Mouse (Mus musculus) lung, postnatal 4 days (tissue): ENCODE measurements around the gene Ttyh3.

Source experiments
- DNase-seq, 2 experiments: peaks; one replicate each; pipeline ENCODE4 v3.0.0; 2021

The Ttyh3 gene

DNA sequence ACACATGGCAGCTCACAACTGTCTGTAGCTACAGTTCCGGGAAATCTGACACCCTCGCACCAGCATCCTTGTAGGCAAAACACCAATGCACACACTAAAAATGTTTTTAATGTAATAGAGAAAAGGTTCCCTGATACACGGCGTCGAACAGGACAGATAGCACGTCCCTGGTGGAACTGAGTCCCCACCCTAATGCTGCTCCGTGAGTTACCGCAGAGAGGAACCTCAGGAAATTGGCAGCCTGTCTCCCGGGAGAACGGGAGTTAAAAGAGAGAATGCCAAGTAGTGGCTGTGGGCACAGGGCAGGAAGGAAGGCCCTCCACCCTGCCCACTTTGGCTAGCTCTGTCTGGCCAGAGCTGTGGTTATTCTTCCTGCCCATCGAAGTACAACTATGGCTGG lies 2.4 kb upstream of the Ttyh3 start:
- peak in 1 of 2 experiments; percentile 59 for DNase-seq

DNA sequence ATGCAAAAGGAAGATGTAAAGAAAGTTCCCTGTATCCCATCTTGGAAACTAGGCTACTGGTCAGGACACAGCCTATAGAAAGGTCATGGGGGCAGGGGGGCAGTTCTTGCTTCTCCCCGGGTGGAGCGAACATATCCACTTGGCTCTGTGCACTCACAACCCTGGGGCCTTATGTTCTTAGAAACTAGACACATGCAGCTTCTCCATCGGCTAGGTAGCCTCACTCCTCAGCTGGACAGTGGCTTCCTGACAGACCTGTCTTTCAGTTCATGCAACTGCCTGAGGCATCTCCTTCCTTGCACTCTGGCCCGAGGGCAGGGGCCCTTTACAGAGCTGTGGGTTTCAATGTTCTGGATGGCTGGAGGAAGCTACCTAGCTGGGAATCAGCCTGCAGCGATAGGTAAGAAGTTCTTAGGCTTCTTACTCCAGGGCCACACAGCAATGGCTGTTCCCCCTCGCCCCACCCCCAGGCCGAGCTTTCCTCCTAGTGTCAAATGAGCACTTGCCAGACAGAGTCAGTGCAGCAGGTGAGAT lies 1.1 kb upstream of the Ttyh3 start:
- no peak for DNase-seq

DNA sequence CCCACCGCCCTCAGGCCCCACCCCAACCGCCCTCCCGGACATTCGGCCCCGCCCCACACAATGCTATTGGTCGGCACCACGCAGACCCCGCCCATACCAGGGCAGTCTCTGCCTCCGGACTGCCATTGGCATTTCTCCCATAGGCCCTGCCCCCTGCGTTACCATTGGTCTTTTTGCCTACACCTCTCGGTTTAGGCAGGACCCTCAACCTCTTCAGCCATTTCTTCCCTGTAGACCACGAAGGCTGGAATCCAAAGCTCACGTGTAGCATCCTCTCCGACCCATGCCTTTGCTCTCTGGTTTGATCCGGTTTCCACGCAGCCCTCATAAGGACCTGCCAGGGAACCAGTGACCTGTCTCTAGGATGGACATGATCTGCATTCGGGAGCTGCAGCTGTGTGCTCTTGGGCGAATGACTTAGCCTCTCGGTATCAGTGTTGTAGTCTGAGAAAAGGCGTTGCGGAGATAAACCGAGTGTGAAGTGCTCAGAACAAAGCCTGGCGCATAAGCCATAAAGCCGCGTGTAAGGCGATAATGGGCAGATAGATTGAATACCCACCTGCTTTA lies 353 bp upstream of the Ttyh3 start:
- DNase-seq = peak; percentile 98 to 99

DNA sequence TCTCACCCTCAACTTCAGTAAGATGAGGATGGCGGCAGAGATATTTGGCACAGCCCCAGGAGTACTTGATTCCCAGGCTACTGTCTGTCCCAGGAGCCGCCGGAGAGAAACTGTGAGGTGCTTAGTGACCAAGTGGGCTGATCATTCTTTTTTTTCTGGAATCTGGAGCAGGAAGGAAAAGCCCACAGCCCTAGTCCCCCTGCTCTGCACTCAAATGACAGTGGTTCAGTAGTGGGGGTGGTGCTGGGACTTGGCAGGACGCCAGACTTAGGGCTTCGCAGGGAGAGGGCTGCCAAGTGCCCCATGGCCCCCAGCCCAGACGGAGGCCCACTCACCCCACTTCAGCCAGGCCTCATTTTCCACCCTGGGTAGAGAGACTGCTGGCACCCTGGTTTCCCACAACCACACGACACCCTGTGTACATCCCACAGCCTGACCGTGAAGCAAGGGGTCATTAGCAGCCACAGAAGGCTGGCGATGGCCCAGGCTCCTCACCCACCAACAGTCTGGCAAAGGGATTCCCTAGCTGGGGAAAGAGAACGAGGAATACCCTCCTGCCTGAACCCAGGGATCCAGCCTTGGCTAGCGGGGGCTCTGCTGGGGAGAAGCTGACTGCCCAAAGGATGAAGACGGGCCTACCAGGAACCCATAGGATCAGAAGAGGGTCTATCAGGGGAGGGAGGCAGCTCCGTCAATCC lies 861 bp downstream of the Ttyh3 start:
- peak; percentile 76 to 83 for DNase-seq

DNA sequence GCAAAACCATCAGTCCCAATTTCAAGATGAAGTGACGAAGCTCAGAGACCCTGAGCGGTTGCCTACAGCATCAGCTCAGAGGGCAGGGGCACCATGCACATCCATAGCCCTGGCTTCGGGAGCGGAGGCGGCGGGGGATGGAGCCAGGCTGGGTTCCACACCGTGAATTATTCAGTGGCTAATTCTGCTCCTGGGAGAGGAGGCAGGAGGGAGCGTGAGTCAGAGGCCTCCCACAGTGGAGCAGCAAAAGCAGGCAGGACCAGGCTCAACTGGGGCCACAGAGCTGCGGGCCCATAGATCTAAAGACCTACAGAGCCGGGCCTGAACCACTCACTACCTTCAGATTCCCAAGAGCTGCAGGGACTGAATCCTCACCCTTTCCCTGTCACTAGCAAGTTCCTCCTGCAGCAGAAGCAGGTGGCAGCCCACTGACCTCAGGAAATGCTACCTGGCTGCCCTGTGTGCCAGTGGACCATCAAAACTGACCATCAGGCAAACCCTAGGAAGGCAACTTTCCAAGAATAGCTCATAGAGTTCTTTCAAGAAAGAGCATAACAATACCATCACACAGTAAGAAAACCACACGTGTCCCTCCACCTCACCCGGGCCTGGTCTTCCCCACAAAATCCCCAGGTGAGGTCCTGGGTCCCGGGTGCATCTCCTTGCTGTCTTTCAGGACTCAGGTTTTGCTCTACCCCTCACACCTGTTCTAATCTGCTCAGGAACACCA lies 1.6 kb downstream of the Ttyh3 start:
- DNase-seq = no peak

DNA sequence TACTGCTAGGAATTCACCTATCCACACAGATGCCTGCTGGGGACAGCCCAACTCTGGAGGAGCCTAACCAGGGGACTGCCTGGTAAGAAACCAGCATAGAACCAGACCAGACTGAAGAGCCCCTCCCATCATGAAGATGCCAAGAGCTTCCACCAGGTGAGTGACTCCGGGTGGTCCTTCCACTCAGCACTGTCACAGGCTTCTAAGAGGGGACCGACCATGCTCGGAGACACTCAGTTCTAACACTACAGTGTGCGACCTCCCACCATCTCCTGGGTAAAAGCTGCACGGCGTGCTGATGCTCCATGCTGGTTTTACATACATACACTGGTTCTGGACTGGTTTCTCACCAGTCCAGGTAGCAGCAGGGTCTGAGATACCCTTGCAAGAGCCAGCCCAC lies 2.7 kb downstream of the Ttyh3 start:
- no peak for DNase-seq

DNA sequence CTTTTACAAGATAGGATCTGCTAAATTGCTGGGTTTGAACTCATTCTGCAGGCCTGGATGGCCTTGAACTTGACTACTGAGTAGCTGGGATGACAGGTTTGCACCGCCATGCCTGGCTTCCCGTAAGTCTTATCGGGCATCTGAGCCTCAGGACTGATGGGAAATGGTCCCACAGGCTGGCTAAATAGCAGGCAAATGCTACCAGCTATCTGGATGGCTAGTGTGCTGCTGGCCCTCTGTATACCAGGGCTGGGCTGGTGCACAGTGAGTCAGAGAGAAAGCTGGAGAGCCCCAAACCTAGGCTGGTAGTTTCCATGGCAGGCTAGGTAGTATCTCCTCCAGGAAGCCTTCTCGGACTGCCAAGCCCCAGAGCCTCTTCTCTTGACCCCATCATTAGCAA lies 3.4 kb downstream of the Ttyh3 start:
- DNase-seq = no peak

DNA sequence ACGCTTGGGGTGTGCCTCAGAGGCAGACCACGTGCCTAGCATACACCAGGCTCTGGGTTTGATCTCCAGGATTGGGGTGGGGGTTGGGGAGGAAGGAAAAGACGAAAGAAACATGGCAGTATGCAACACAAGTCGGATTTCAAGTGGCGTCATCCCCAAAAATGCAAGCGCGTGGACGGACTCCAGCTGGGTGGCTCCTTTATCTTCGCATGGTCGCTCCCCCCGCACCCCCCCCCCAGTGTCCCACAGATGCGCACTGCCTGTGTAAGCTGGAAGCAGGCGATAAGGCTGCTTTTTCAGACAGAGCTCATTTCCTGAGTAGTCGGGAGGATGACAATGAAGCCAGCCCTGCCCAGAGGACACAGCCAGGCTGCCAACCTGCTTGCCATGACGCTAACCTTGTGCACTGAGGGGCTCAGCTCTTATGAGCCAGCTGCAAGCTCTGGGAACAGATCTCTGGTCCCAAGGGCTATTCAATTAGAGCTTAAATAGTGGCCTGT lies 4.1 kb downstream of the Ttyh3 start:
- DNase-seq = peak; percentile 76 to 85

DNA sequence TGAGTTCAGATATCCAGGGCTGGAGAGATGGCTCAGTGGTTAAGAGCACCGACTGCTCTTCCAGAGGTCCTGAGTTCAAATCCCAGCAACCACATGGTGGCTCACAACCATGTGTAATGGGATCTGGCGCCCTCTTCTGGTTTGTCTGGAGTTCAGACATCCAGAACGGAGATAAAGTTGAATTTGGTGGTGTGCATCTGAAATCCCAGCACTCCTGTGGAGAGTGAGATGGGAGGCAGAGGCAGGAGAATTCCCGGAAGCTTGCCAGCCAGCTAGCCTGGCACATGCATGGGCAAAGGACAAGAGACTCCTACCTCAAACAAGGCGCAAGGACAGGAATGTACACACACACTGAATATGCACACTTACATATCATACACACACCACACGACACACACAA lies 4.6 kb downstream of the Ttyh3 start:
- no peak for DNase-seq

DNA sequence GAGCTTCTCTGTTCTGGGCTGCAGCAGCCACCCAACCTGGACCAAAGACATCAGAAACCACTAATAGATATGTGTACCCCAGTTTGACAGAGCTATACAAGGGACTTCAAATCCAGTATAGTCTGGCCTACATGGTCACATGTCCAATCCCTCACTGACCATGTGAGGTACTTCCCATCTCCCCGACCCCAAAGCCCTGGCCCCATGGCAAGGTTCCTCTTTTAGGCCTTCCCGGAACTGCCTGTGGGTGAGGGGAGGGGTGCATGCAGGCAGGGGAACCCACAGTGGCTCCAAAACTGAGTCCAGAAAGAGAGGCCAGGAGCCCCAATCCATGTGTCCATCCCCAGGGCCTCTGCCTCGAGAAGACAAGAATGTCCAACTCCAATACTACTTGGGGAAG lies 6.8 kb downstream of the Ttyh3 start:
- peak; percentile 73 to 74 for DNase-seq

DNA sequence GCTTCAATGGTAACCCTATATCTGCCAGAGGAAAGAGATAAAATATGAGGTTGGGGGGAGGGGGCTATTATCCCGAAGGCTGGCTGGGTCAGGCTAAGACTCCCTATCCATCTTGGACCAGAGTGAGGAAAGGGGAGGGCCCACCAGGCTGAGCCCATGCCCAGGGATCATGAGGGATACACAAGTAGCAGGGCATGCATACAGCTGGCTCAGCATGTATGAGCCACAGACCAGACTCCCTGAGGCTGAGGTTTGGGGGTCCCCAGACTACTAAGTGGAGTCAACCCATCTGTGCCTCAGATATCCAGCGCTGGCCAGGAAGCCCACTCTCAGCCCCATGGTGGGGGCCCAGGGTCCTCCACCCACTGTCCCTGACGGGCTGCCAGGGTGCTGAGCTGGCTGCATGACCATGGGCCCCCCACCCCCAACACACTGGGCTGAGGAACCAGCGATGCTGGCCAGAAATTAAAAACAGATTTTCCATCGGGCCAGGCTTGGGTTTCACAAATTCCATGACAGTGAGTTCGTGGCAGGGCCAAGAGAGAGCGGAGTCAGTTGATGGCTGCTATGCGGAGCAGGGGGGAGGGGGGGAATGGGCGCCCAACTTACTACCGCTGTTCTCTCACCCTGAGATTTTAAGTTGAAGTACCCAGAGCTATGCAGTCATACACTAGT lies 7.4 kb downstream of the Ttyh3 start:
- peak; percentile 50 to 74 for DNase-seq

DNA sequence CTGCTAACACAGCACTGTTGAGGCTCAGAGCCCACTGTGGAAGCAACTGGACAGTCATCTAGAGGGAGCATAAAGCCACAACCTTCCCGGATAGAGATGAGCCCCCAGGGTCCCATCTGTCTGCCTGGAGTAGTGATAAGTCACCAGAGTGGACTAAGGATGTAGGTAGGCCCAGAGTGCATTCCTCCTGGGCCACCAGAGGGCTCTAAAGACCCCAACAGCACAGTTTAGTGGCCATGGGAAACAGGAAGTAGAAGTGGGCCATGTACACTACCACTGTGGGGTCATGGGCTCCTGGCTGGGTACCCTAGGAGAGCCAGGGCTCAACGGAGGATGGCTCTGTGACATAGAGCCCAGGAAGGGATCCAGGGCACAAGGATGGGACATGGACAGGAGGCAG lies 8.0 kb downstream of the Ttyh3 start:
- DNase-seq = no peak

DNA sequence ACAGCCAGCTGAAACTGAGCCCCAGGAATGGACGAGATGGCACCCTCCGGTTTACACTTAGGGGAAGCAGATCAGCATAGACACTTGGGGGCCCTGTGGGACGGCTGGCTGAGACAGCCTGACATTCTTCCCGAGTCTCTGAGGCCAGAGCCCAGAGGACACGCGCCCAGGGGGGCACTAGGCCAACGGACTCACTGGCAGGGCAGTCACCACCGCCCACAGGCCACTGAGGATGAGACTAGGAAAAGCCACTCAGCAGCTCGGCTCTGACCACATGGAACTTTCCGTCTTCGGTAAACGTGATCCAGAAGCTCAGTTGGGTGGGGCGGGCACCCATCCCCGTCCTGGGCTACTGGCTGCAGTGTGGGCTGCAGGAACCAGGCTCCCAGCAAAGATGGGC lies 9.0 kb downstream of the Ttyh3 start:
- no peak for DNase-seq

DNA sequence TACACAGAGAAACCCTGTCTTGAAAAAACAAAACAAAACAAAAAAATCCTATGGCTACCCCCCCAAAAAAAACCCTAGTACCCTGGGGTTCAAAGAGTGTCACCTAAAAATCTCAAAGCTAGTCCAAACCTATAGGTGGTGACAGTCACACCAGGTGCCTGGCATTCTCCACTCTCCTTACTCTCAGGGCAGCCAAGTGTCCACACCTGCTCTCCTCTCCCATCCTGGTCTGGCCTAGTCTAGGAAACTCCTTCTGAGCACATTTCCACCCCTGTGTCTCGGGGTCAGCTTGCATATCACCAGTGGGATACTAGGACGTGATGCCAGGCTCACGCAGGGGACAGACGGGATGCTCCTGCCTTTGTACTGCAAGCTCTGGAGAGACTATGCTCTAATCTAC lies 9.5 kb downstream of the Ttyh3 start:
- DNase-seq = no peak

DNA sequence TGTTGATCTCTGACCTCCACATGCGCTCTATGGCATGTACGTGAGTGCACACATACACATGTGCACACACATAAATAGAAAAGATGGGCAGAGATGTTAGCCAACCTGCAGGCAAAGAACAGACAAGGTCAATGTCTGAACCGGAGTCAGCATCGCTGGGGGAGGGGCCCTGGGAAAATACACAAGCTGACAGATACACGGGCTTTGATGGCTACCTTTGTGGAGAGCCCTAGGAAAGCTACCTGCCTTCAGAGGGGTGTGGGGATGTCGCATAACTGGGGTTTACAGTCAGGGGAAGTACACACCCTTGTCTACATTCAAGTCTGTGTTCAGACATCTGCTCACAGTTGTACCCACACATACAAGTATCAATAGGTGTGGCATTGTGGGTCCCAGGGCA lies 10.3 kb downstream of the Ttyh3 start:
- DNase-seq = no peak

DNA sequence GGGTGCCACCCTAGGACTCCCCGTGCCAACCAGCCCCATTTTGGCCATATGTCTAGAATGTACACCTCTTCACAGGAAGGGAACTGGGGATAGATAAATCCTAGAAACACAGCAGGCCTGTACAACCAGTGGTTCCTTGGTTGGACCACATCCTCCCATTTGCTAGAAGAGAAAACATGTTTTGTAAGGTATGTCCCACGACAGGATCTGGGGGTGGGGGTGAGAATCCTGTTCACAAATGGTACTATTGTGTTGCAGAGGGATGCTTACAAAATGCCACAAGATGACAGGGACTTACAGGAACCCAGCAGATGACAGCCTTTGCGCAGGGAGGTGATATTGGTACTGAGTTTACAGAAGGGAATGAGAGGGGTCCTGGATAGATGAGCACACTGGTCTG lies 10.8 kb downstream of the Ttyh3 start:
- no peak for DNase-seq

DNA sequence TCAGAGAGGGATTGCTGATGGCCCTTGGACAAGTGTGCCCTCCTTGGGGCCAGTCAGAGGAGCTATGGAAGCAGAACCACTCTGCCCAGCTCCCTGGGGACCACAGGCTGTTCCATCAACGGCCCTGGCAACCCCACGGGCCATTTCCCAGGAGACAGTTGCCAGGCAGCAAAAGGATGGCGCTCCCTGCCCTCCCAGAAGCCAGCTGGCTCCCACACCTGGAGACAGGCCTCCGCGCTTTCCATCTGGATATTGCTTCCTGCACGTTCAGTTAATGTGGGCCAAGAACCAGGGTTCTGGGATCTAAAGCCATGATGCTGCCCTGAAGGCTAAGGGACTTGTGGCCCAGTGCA lies 11.8 kb downstream of the Ttyh3 start:
- no peak for DNase-seq

DNA sequence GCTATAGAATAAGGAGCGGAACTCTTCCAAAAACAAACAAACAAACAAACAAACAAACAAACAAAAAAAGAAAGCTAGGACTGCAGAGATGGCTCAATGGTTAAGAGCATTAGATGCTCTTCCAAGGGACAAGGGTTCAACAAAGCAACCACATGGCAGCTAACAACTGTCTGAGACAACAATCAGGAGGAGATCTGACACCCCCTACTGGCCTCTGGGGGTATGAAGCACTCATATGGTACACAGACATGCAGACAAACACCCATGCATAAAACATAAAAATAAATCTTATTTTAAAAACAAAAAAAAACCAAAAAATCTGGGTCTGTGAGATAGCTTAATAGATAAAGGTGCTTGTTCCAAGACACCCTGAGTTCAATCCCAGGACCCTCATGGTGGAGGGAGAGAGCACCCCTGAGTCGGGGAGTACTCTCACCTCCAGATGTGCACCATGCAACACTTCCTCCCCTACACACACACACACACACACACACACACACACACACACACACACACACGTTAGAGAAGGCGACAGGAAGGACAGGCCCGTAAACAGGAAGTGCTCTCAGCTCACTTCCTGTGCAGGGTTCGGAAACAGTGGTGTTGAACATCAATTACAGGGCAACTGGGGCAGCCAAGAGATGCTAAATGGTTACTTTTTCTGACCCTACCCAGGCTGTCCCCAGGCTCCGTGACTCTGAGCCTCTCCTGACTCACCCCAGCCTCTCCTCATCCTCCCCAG lies 12.3 kb downstream of the Ttyh3 start:
- DNase-seq = peak; percentile 51 to 66

DNA sequence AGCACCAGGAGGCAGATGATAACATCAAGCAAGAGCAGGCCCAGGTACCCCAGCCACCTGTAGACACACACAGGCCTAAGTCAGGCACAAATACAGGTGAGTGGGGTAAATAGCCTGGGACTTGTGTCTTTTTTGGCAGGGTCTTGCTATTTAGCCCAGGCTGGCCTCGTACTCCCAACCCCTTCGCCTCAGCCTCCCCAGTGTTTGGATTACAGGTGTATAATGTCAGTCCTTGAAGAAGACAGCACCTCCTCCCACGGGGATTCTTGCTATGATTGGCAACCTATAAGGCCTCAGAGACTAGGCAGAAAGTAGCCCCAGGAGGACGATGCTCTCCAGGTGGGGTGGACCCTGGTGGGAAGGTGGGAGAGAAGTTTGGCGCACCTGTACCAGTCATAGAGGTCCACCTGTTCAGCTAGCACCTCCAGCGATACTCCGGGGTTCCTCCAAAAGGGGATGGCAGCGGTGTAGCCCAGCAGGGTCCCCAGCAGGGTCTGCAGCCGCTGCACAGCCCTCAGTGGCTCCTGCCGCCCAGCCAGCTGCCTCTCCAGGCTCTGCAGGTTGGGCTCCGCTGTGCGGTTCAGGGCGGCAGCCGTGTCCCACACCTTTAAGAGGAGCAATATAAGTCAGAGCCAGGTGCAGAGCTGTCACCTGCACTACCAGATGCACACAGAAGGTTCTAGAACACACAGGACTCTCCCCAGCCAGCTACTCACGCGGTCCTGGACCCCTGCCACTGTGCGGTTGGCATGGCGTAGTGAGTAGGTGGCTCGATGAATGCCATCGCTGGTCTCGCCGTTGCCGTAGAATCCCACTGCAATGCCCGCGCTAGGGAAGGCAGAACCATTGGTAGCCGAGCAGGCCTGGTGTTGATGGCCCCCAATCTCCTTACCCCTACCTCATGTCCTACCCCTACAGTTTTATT lies 13.8 kb downstream of the Ttyh3 start:
- DNase-seq = no peak

DNA sequence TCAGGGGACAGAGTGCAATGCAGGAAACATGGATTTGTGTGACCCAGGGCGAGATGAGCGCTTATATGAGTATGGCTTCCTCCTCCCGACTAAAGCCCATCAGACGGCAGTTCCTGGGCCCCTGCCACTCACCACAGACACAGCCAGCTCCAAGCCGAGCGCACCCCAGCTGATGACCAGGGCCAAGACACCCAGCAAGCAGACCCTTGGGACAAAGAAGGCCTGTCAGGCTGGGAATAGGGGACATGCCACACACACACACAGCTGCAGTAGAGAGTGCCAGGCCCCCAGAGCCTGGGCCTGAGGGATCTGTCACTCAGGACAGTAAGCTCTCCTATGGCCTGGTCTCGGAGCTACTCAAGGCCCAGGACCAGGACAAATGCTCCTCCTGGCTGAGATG lies 15.4 kb downstream of the Ttyh3 start:
- DNase-seq = no peak

DNA sequence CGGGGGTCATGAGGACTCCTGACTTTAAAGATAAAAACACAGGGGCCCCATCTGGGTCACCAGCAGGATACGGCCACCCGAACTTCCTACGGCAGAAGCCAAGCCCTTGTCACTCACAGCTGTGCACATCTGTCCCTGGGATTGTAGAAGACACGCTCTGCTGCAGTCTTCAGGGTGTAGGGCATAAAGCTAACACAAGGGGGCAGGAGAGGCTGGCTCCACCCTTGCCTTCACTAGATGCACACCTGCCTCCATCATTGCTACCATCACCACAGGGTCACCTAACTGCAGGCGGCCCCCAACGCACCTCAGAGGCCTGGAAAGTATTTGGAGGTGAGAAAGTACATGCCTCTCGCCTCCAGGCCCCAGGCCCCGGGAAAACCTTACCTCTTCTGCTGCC lies 19.8 kb downstream of the Ttyh3 start:
- peak in 1 of 2 experiments; percentile 23 for DNase-seq

DNA sequence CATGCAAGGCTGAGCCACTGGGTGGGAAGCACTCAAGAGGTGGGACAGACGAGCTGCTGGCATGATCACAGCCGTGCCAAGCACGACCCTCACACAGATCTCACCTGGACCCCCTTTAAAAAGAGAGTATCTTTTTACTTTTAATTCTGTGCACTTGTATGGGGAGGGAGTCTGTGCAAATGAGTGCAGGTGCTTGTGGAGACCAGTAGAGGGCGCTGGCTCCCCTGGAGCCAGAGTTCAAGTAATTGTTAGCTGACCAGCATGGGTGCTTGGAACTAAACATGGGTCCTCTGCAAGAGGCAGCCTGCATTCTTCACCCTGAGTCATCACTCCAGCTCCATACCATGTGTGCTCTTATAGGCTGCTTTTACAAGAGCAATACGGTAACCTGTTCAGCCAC lies 21.3 kb downstream of the Ttyh3 start:
- no peak for DNase-seq
